Mouse (Mus musculus): ENCODE results near the gene Nop56. TPM values are rescaled to one million over a fixed set of nuclear protein-coding genes. Genes with fewer than 3 reads are reported as not detected.

The Nop56 gene
- total RNA-seq (2014; fragmentation: Nextera tagmentation) (692 and 1,066 TPM in 2 replicates), total RNA-seq (2017) (748 and 779 TPM in 2 replicates)

DNA sequence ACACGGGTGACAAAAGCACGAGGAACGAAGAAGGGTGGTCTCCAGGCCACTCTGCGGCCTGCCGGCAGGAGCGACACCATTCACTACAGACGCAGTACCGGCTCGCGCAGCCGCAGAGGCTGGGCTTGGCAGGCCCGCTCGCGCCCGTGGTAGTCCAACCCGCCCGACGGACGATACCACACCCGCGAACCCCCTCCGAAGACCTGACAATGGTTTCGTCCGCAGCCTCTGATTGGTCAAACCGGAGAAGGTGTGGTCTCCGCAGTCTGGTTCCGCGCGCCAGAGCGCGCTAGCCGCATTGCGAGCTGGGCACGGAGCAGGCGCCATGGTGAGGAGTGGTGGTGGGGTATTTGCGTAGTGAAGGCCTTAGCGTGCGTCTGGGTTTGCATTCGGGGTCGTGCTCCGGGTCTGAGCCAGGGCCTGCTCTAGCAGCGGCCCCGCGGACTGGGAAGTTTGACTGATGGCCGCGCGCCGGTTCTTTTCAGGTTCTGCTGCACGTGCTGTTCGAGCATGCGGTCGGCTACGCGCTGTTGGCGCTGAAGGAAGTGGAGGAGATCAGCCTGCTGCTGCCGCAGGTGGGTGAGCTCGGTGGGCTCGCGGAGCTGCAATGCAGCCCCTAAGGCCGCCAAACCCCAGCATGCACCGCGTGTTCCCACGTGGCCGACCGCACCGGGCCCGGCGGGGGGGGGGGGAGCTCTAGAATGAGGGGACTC lies at the start of gene Nop56:
TSS of gene Nop56 (plus strand) at position 282 of the 713 bp plus-strand sequence.
- peak; percentile 87 for ATAC-seq (replicated peaks; ENCODE audit: low FRiP score, low TSS enrichment, poor library complexity, severe bottlenecking)

DNA sequence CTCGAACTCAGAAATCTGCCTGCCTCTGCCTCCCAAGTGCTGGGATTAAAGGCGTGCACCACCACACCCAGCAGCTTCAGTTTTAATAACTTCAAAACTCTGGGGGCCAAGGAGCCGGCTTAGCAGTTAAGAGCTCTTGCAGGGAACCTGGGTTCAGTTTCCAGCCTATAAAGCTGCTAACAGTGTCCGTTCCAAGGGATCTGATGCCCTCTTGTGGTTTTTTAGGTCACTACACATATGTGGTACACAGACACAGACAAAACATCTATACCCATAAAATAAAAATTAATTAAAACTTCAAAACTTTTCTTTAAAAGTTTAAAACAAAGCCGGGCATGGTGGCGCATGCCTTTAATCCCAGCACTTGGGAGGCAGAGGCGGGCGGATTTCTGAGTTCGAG lies 27.3 kb upstream of the Nop56 start:
- peak; percentile 76; the same call in 1 of the 2 replicates for ATAC-seq (replicated peaks; ENCODE audit: low FRiP score, low TSS enrichment, poor library complexity, severe bottlenecking)

DNA sequence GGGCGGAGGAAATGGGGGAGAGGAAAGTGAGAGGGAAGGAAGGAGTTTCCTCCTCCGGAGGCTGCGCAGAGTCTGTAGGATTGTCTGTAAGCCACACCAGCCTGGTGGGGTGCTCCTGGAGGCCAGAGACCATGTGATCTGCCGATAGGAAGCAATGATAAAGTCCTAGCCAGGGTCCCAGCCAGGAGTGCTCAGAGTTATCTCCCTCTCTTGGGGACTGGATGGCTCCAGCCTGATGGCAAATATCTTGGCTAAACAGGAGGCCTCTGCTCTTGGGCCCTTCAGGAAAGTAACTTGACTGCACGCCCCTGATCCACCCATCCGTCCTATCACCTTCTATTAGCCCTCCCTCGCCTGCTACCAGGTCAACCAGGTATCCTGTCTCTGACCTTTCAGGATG lies 26.0 kb upstream of the Nop56 start:
- peak; percentile 37; the same call in 1 of the 2 replicates for ATAC-seq (replicated peaks; ENCODE audit: low FRiP score, low TSS enrichment, poor library complexity, severe bottlenecking)

DNA sequence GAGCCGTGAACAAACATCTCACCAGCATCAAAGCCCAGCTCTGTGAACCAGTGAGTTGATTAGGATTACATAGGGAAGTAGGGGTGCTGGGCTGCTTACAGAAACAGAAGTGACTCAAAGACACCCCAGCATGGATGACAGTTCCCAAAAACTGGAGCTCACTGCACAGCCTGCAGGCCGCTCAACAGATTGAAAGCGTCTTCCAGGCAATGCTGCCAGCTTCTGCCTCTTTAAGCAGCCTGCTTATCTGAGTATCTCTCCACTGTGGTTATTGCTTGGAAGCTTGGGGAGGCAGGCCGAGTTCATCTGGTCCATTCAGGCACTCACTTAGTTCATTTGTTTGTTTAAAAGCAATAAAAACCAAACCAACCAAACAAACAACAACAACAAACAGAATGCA lies 17.5 kb upstream of the Nop56 start:
- ATAC-seq (replicated peaks; ENCODE audit: low FRiP score, low TSS enrichment, poor library complexity, severe bottlenecking) = peak; percentile 86

DNA sequence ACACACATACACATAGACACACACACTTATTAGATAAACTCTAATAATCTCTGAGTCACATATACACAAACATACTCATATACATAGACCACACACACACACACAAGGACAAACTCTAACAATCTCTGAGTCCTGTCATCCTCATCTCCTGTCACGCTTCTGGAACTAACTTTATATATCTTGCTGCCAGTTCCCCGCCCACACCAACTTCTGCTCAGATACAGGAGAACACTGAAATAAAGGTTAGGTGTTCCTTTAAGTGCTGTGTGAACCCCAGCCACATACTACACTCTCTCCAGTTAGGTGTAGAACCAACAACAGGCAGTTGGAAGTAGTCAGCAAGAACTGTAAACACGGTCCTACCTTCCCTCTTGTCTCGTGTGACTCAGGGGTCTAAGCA lies 13.4 kb upstream of the Nop56 start:
- ATAC-seq (replicated peaks; ENCODE audit: low FRiP score, low TSS enrichment, poor library complexity, severe bottlenecking) = no peak

DNA sequence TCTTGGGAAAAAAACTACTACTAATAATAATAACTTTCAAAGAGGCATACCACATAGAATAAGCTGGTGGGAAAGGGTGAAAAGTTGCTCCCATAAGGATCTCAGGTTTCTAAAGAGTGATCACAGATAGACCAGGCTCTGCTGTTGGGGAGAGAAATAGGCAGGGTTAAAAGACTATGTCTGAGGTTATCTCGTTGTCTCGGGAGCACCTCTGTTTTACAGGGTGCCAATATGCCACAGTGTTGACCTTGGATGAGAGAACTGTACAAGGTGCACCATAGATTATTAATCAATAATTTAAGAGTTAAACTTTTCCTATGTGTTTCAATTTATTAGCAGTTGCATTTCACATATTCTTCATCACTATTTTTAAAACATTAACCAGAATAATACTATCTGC lies 12.3 kb upstream of the Nop56 start:
- no peak for ATAC-seq (replicated peaks; ENCODE audit: low FRiP score, low TSS enrichment, poor library complexity, severe bottlenecking)

DNA sequence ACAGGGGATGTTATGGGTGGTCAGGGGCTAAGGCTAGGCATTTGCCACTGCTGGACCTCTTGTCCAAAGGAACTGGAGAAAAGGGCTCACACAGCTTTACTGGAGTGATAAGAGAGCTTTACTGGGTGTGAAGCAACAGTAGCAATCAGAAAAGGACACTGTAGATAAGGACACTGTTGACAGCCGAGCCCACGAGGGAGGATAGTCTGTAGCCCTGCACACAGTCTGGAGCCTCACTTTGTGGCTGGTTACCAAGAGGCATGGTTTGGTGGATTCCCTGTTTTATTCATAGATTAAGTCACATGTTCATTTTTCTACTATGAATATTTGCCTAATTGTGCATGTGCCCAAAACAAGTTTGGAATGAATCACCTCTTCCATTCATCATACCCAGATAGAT lies 11.8 kb upstream of the Nop56 start:
- ATAC-seq (replicated peaks; ENCODE audit: low FRiP score, low TSS enrichment, poor library complexity, severe bottlenecking) = peak; percentile 91

DNA sequence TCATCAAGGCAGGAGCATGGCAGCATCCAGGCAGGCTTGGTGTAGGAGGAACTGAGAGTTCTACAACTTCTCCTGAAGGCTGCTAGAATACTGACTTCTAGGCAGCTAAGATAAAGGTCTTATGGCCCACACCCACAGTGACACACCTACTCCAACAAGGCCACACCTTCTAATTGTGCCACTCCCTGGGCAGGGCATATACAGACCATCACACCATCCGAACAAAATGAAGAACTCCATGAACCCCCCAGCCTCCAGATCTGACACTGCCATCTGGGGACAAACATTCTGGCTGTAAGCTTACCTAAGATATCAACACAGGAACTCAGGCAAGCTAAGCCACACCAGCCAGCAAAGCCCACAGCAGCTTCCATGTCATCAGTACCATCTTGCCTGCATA lies 8.7 kb upstream of the Nop56 start:
- ATAC-seq (replicated peaks; ENCODE audit: low FRiP score, low TSS enrichment, poor library complexity, severe bottlenecking) = peak; percentile 81

DNA sequence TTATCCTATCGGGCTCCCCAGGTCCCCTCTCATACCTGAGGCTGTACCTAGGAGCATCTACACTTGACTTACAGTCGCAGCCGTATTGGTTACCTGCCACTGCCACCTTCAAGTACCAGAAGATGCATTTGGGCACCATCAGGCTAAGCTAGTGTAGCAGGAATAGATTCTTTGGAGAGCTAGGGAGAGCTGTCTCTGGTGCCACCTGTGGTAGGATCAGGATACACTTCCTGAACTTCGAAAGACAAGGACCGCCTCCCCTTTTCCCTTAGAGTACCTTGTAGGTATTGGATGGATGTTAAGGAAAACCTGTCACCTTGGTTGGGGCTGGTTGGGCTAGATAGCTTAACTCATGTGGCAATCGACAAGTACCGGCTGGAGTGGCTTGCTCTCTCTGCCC lies 6.2 kb upstream of the Nop56 start:
- no peak for ATAC-seq (replicated peaks; ENCODE audit: low FRiP score, low TSS enrichment, poor library complexity, severe bottlenecking)

DNA sequence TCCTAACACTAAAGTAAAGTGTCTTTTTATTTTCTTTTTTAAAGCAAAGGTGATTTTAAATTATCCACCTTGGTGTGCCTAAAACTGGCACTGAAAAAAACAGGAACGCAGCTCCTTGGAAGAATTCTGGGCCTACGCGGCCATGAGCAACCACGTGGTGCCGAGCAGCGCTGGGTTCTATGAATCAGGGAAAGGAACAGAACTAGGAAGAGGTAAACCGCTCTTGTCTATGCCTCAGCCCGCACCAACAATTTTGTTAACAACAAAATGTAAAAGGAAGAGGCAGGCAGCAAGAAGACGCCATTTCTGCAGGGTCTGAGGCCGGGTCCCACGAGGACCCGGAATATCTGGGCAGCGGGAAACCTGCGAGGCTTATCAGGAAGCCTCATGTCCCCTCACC lies 498 bp upstream of the Nop56 start:
- ATAC-seq (replicated peaks; ENCODE audit: low FRiP score, low TSS enrichment, poor library complexity, severe bottlenecking) = no peak

DNA sequence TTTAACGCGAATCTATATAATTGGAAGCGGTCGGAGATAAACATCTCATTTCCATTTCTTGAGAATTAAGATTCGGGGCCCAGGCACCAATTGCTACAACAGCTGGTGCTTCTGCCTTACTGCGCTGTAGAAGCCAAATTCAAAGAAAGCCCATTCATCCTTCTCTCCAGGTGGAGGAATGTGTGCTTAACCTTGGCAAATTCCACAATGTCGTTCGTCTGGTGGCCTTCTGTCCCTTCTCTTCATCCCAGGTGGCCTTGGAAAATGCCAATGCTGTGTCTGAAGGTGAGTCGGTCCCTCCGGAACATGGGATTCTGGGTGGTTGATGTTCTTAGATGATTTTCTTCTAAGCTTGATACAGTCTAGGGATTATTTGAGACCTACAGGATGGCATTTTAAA lies 632 bp downstream of the Nop56 start:
- no peak for ATAC-seq (replicated peaks; ENCODE audit: low FRiP score, low TSS enrichment, poor library complexity, severe bottlenecking)

DNA sequence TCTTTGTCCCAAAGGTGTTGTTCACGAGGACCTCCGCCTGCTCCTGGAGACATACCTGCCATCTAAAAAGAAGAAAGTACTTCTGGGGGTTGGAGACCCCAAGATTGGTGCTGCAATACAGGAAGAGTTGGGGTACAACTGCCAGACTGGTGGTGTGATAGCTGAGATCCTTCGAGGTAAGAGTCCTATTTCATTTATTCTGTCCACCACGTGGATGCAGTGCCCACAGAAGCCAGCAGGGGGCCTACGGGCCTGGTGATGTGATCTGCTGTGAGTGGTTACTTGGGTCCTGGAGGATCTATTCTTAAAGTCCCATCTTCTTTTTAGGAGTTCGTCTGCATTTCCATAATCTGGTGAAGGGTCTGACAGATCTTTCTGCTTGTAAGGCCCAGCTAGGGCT lies 1.4 kb downstream of the Nop56 start:
- ATAC-seq (replicated peaks; ENCODE audit: low FRiP score, low TSS enrichment, poor library complexity, severe bottlenecking) = peak; percentile 31

DNA sequence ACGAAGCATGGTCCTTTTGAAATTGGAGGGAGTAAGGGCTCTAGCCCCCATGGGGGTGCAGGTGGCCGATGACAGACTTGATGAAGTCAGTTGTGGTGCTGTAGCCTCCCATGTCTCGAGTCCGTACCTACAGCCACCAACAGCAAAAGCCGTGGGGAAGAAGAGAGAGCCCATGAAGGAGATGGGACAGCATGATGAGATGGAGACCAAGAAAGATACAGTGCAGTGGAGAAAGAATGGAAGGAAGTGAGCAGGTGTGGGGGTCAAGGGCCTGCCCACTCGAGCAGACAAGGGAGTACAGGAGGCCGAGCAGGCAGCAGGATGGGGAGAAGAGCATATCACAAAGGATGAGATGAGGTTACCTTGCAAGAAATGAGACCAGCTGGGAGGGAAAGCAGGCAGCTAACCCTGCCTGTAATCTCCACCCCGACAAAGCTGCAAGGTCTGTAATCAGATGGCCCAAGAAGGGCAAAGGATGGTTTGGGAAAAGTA lies 5.4 kb downstream of the Nop56 start:
- peak; percentile 5 for ATAC-seq (replicated peaks; ENCODE audit: low FRiP score, low TSS enrichment, poor library complexity, severe bottlenecking)

DNA sequence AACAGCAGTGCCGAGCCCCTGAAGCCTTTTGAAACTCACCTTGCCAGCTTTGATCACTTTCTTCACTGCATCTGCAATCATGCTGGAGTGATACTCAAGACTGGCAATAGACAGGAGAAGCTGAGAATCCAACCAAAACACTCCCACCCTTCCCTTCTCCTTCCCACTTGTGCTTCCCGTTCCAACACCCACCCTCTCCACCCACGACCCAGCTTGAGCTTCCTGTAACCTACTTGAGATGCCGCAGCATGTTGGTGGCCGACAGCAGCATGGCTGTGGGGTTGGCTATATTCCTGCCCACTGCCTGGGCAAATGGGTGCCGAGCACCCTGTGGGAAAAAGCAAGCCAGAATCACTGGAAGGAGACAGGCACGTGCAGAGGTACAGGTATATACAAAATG lies 6.0 kb downstream of the Nop56 start:
- no peak for ATAC-seq (replicated peaks; ENCODE audit: low FRiP score, low TSS enrichment, poor library complexity, severe bottlenecking)

DNA sequence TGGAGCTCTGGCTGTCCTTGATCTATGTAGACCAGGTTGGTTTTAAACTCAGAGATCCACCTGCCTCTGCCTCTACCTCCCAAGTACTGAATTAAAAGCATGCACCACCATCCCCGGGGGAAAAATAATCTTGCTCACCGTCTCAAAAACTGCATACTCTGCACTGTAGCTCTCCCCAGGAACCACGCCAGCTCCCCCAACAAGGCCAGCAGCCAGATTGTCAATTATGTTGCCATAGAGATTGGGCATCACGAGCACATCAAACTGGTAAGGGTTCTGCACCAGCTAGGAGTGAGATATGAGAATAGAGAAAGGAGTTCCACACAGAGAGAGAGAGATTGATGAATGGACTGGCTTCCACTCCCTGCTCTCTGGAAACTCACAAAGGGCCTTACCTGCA lies 6.6 kb downstream of the Nop56 start:
- no peak for ATAC-seq (replicated peaks; ENCODE audit: low FRiP score, low TSS enrichment, poor library complexity, severe bottlenecking)

DNA sequence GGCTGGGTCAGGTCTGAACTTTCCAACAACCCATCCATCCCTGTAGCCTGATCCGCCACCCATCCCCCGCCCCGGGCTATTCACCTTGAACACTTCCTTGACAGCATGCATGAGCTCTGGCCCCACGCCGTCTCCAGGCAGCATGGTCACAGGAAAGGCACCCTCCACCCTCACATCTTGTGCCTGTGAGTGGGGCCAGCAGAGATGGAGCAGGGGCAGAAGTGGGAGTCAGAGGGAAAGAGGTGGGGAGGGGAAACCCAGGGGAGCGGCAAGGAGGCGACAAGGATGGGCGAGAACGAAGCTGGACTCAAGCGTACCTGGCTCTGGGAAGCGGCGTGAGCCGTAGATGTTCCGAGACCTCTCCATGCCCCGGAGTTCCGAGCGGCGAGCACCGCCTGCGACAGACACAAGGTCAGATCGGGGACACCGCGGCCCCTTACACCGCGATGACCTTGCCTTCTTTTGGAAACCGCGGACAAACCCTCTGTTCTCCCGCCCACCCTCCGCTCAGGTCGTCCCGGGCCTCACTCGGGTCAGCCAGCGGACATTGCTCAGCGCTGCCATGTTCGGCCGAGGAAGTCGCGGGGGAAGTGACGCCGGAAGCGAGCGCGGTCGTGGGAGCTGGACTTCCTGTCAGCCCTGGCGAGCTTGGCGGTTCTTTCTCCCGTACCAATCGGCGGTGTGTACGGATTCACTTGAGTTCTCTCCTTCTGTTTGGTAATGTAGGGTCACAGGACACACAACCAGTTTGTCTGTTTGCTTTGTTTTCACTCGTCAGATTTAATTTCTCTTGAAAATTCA lies 9.8 kb downstream of the Nop56 start, which contains the start of gene Idh3b:
TSS of gene Idh3b (minus strand) at position 694 of the 801 bp plus-strand sequence.
- ATAC-seq (replicated peaks; ENCODE audit: low FRiP score, low TSS enrichment, poor library complexity, severe bottlenecking) = peak; percentile 77

DNA sequence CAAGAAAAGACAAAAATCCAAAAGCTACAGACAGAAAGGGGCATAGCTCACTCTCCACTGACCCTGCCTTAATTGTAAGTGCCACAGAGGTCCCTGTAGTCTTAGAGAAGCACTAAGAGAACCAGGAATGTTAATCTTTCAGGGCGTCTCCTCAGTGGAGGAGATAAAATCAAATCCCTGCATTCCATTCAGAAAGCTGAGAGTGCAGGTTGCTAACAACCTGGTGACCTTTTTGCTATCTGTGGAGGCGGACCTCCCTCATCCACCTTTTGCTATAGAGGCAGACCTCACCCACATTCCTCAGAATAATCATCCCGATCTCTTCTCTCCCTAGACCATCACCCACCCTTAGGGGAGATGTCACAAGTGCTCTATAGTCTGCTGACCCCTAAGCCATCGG lies 14.9 kb downstream of the Nop56 start:
- ATAC-seq (replicated peaks; ENCODE audit: low FRiP score, low TSS enrichment, poor library complexity, severe bottlenecking) = no peak

DNA sequence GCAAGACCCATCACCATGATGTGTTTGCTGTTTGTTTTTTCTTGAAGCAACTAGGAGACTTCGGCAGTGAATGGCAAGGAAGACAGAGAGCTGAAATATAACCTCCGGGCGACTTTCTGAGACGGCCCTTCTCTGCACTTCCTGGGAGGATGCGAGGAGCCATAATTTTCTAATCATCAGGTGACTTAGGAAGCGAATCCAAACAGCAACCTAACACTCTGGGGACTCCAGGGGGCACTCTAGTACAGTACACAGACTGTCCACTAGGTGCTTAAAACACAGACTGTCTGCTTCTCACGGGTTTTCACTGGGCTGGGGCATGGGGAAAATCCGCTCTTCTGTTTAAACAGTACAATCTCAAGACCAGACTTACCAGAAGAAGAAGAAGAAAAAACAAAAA lies 17.2 kb downstream of the Nop56 start:
- ATAC-seq (replicated peaks; ENCODE audit: low FRiP score, low TSS enrichment, poor library complexity, severe bottlenecking) = peak; percentile 84

DNA sequence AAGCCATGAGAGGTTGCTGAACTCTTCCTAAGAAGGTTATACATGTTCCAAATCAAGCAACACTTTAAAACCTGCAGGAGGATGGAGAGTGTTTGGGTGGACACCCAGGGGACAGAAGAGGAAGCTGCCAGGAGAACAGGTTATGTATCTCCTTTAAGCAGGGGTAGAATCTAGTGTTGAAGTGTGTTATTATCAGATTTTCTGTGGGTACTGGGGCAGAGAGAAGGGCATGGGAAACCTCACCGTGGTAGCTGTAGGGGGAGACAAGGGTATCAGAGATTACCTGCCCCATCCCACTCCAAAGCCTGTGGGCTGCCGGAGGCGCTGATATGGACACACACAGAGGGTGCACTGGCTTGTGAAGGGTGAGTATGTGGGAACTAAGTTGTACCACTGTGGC lies 18.8 kb downstream of the Nop56 start:
- peak; percentile 43 for ATAC-seq (replicated peaks; ENCODE audit: low FRiP score, low TSS enrichment, poor library complexity, severe bottlenecking)

DNA sequence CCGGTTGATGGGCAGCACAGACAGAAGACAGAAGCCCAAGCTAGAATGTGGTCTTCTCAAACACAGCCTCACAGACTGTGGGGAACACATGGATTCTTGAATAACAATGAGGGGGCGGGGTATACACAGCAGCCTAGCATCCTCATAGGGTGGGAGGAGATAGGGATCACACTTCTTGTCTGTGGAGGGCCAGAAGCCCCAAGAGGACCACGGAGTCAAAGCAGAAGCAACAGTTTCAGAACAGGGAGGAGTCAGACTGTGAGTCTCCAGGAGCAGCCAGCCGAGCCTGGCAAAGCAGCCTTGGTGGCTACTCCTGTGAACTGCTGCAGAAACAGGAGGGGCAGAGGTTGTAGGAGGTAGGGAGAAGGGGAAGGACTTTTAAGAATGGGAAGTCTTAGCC lies 19.3 kb downstream of the Nop56 start:
- peak; percentile 48 for ATAC-seq (replicated peaks; ENCODE audit: low FRiP score, low TSS enrichment, poor library complexity, severe bottlenecking)
